Mouse (Mus musculus) lung, embryonic 15.5 days (tissue): ENCODE results near the gene Gm49380. TPM values are rescaled to one million over a fixed set of nuclear protein-coding genes. Genes with fewer than 3 reads are reported as not detected.
"Not testable (repeated sequence)": the region's sequence is repeated elsewhere in the genome, so short reads cannot be mapped to it uniquely, and the experiment has no call there.

Source experiments
- ATAC-seq: fragments of 200-750 bp; cut with Nextera tagmentation; 2 replicates; pipeline ENCODE4 v1.8.0; 2017; ENCODE audit warnings: moderate number of reproducible peaks, borderline replicate concordance; ENCODE audit not compliant: low FRiP score, low TSS enrichment; ENCODE audit errors: extremely low read depth
- H3K27ac ChIP-seq: fragments of 300-500 bp; sonication (generic); 2 replicates; pipeline ENCODE4 v1.5.1; 2015; ENCODE audit warnings: moderate library complexity, mild to moderate bottlenecking, inconsistent platforms
- H3K27me3 ChIP-seq: fragments of 300-500 bp; sonication (generic); 2 replicates; pipeline ENCODE4 v1.6.1; 2015; ENCODE audit warnings: inconsistent platforms
- H3K36me3 ChIP-seq: fragments of 300-500 bp; sonication (generic); 2 replicates; pipeline ENCODE4 v1.6.1; 2015; ENCODE audit warnings: inconsistent platforms
- H3K4me1 ChIP-seq: fragments of 300-500 bp; sonication (generic); 2 replicates; pipeline ENCODE4 v1.6.1; 2015; ENCODE audit warnings: inconsistent platforms
- H3K4me2 ChIP-seq: fragments of 300-500 bp; sonication (generic); 2 replicates; pipeline ENCODE4 v1.6.1; 2015; ENCODE audit warnings: inconsistent platforms, mild to moderate bottlenecking, moderate library complexity
- H3K4me3 ChIP-seq: fragments of 300-500 bp; sonication (generic); 2 replicates; pipeline ENCODE4 v1.5.1; 2015; ENCODE audit warnings: mild to moderate bottlenecking, inconsistent platforms
- H3K9ac ChIP-seq: fragments of 300-500 bp; sonication (generic); 2 replicates; pipeline ENCODE4 v1.6.1; 2015; ENCODE audit warnings: inconsistent platforms
- H3K9me3 ChIP-seq: fragments of 300-500 bp; sonication (generic); 2 replicates; pipeline ENCODE4 v1.6.1; 2016; ENCODE audit warnings: inconsistent platforms
- WGBS: fragments of 180-500 bp; shearing (Covaris S2); methylation state at CpG from one replicate; pipeline ENCODE4 v1.1.7; 2015; 5-methylcytosine and 5-hydroxymethylcytosine counted together
- polyA plus RNA-seq: library from polyadenylated mRNA; unstranded; fragments of >200 nt; fragmentation: Nextera tagmentation; extraction: Ambion mirVana; gene quantifications from 2 replicates; pipeline ENCODE4 v1.2.1, GENCODE M21; 2015

Gm49380 gene
- polyA plus RNA-seq, 1 experiment from 2014 or later: 0.17 TPM

- Histone ChIP-seq H3K27ac (no peak overlapping the region), H3K9me3 (no peaks in the 10 kb centered on the region), H3K4me2 (no peak overlapping the region), H3K9ac (no peak overlapping the region), H3K4me1 (peaks cover 29% of the 10 kb centered on the region), H3K4me3 (no peak overlapping the region), H3K27me3 (no peaks in the 10 kb centered on the region), H3K36me3 (no peaks in the 10 kb centered on the region)
- WGBS: 65% methylated on average over 6 of the region's 6 CpGs
- ATAC-seq: no peak
Measured at GRCm38 (mm10) chr9:44124317-44124716, 11.0 kb upstream of the Gm49380 start.

- Histone ChIP-seq H3K9ac (no peak overlapping the region), H3K36me3 (no peaks in the 10 kb centered on the region), H3K4me1 (0 out of 2 replicates have a peak, but pooled peaks cover 2% of the 10 kb centered on the region), H3K27ac (no peak overlapping the region), H3K4me3 (no peak overlapping the region), H3K27me3 (no peaks in the 10 kb centered on the region), H3K4me2 (no peak overlapping the region), H3K9me3 (no peaks in the 10 kb centered on the region)
- 51% methylated on average over 8 of the region's 8 CpGs for WGBS
- no peak for ATAC-seq
Measured at GRCm38 (mm10) chr9:44119948-44120465, 6.7 kb upstream of the Gm49380 start.

- Histone ChIP-seq H3K9ac (no peak overlapping the region), H3K4me2 (no peak overlapping the region), H3K27me3 (no peaks in the 10 kb centered on the region), H3K4me1 (peaks cover 4% of the 10 kb centered on the region; the same call in 1 of the 2 replicates), H3K27ac (no peak overlapping the region), H3K4me3 (no peak overlapping the region), H3K36me3 (no peaks in the 10 kb centered on the region), H3K9me3 (no peaks in the 10 kb centered on the region)
- 56% methylated on average over 5 of the region's 5 CpGs for WGBS
- no peak for ATAC-seq
Measured at GRCm38 (mm10) chr9:44119011-44119410, 5.7 kb upstream of the Gm49380 start.

- peaks cover 7% of the 10 kb centered on the region; the same call in 1 of the 2 replicates for H3K4me1 ChIP-seq
- no peak overlapping the region for H3K4me3 ChIP-seq
- no peak for ATAC-seq
- H3K9ac ChIP-seq: no peak overlapping the region
- H3K27me3 ChIP-seq: no peaks in the 10 kb centered on the region
- no peak overlapping the region for H3K4me2 ChIP-seq
- WGBS: 82% methylated on average over 4 of the region's 4 CpGs
- no peak overlapping the region for H3K27ac ChIP-seq
- H3K36me3 ChIP-seq: no peaks in the 10 kb centered on the region
- no peaks in the 10 kb centered on the region for H3K9me3 ChIP-seq
Measured at GRCm38 (mm10) chr9:44116182-44116581, 2.9 kb upstream of the Gm49380 start.

GRCm38 (mm10) chr9:44115599-44115998, 2.3 kb upstream of the Gm49380 start:
- H3K27ac ChIP-seq: no peak overlapping the region
- H3K4me2 ChIP-seq: no peak overlapping the region
- H3K9ac ChIP-seq: no peak overlapping the region
- ATAC-seq: no peak
- peaks cover 8% of the 10 kb centered on the region for H3K4me1 ChIP-seq
- no peak overlapping the region for H3K4me3 ChIP-seq
- WGBS: 86% methylated on average over 9 of the region's 9 CpGs
- no peaks in the 10 kb centered on the region for H3K27me3 ChIP-seq
- H3K36me3 ChIP-seq: no peaks in the 10 kb centered on the region
- H3K9me3 ChIP-seq: no peaks in the 10 kb centered on the region

- no peak overlapping the region for H3K4me3 ChIP-seq
- H3K4me1 ChIP-seq: peaks cover 20% of the 10 kb centered on the region
- no peaks in the 10 kb centered on the region for H3K9me3 ChIP-seq
- ATAC-seq: no peak
- H3K4me2 ChIP-seq: no peak overlapping the region
- WGBS: 47% methylated on average over 2 of the region's 2 CpGs
- H3K27me3 ChIP-seq: no peaks in the 10 kb centered on the region
- no peak overlapping the region for H3K9ac ChIP-seq
- peak overlapping the region; percentile 15; the same call in 1 of the 2 replicates for H3K27ac ChIP-seq
- no peaks in the 10 kb centered on the region for H3K36me3 ChIP-seq
Measured at GRCm38 (mm10) chr9:44114453-44114852, 1.2 kb upstream of the Gm49380 start.

- Histone ChIP-seq H3K4me3 (peak overlapping the region; percentile 82), H3K4me2 (peak overlapping the region; percentile 61), H3K4me1 (peaks cover 45% of the 10 kb centered on the region)
- H3K9me3 ChIP-seq, H3K36me3 ChIP-seq, H3K27me3 ChIP-seq, H3K9ac ChIP-seq, H3K27ac ChIP-seq, ATAC-seq: not testable (repeated sequence)
- 41% methylated on average over 10 of the region's 12 CpGs for WGBS
Measured at GRCm38 (mm10) chr9:44111909-44112308, 1.4 kb downstream of the Gm49380 start.

GRCm38 (mm10) chr9:44109360-44110095, 3.8 kb downstream of the Gm49380 start:
- peaks cover 57% of the 10 kb centered on the region for H3K4me1 ChIP-seq
- peak overlapping the region; percentile 27 for H3K9ac ChIP-seq
- H3K4me2 ChIP-seq: peak overlapping the region; percentile 52
- H3K9me3 ChIP-seq: no peaks in the 10 kb centered on the region
- H3K36me3 ChIP-seq: peaks cover 16% of the 10 kb centered on the region
- peak overlapping the region; percentile 22 for H3K4me3 ChIP-seq
- ATAC-seq: no peak
- no peaks in the 10 kb centered on the region for H3K27me3 ChIP-seq
- WGBS: 20% methylated on average over 9 of the region's 9 CpGs
- peak overlapping the region; percentile 37 for H3K27ac ChIP-seq

- Histone ChIP-seq H3K27me3 (no peaks in the 10 kb centered on the region), H3K27ac (peak overlapping the region; percentile 81), H3K4me3 (peak overlapping the region; percentile 22; the same call in 1 of the 2 replicates), H3K9me3 (no peaks in the 10 kb centered on the region), H3K9ac (peak overlapping the region; percentile 27; the same call in 1 of the 2 replicates), H3K4me2 (peak overlapping the region; percentile 52), H3K36me3 (peaks cover 16% of the 10 kb centered on the region), H3K4me1 (peaks cover 50% of the 10 kb centered on the region)
- 75% methylated on average over 31 of the region's 31 CpGs for WGBS
- ATAC-seq: no peak
Measured at GRCm38 (mm10) chr9:44108269-44109055, 4.8 kb downstream of the Gm49380 start.

- Histone ChIP-seq H3K27ac (peak overlapping the region; percentile 81), H3K4me3 (peak overlapping the region; percentile 22; the same call in 1 of the 2 replicates), H3K4me1 (peaks cover 50% of the 10 kb centered on the region), H3K9ac (peak overlapping the region; percentile 24; the same call in 1 of the 2 replicates), H3K4me2 (peak overlapping the region; percentile 52), H3K27me3 (no peaks in the 10 kb centered on the region), H3K36me3 (peaks cover 16% of the 10 kb centered on the region), H3K9me3 (no peaks in the 10 kb centered on the region)
- peak; percentile 3 for ATAC-seq
- WGBS: 42% methylated on average over 25 of the region's 25 CpGs
Measured at GRCm38 (mm10) chr9:44107557-44108179, 5.6 kb downstream of the Gm49380 start.

GRCm38 (mm10) chr9:44107110-44107509, 6.2 kb downstream of the Gm49380 start, which contains the start of gene C1qtnf5:
Gene C1qtnf5, plus strand, starts transcription at chr9:44107245.
- Histone ChIP-seq H3K4me2 (peak within 1 kb of the TSS; percentile 52), H3K9me3 (no peaks in the 10 kb centered on the region), H3K27me3 (no peaks in the 10 kb centered on the region), H3K36me3 (peaks cover 16% of the 10 kb centered on the region), H3K27ac (peak within 1 kb of the TSS; percentile 81), H3K4me1 (peaks cover 50% of the 10 kb centered on the region), H3K4me3 (peak within 1 kb of the TSS; percentile 22; the same call in 1 of the 2 replicates), H3K9ac (peak within 1 kb of the TSS; percentile 24; the same call in 1 of the 2 replicates)
- 31% methylated on average over 8 of the region's 8 CpGs for WGBS
- ATAC-seq: peak; percentile 78
